Mouse (Mus musculus) kidney, adult 2 months (tissue): ENCODE measurements at regions not wholly inside any gene's neighbourhood (a gene's known extent, or its start where the extent isn't known, plus 50 kb on each side); places are given as distances from the start of the nearest gene placed in this dataset.
A peak's percentile ranks its signal among the peaks of the same experiment; 100 is the strongest.

Experiments
- DNase-seq: peaks from one replicate; pipeline ENCODE4 v3.0.0; 2021
- H3K27ac ChIP-seq: fragments of 200-500 bp; 2 replicates; pipeline ENCODE4 v1.5.1; 2012; ENCODE audit warnings: low read depth, low read length, control low read depth, inconsistent platforms; ENCODE audit not compliant: insufficient read depth
- H3K27me3 ChIP-seq: fragments of 200-500 bp; replicated peaks from 2 replicates; pipeline ENCODE4 v1.6.1; 2012; ENCODE audit warnings: mild to moderate bottlenecking, moderate library complexity, low read length, inconsistent platforms; ENCODE audit not compliant: control insufficient read depth, insufficient read depth
- H3K36me3 ChIP-seq: fragments of 200-500 bp; 2 replicates; pipeline ENCODE4 v1.6.1; 2012; ENCODE audit warnings: mild to moderate bottlenecking, moderate library complexity, low read length, inconsistent platforms; ENCODE audit not compliant: control insufficient read depth, insufficient read depth
- H3K4me1 ChIP-seq: fragments of 200-500 bp; 2 replicates; pipeline ENCODE4 v1.6.1; 2011; ENCODE audit warnings: low read length; ENCODE audit not compliant: control insufficient read depth, insufficient read depth
- H3K4me3 ChIP-seq: fragments of 200-500 bp; 2 replicates; pipeline ENCODE4 v1.5.1; 2011; ENCODE audit warnings: mild to moderate bottlenecking, low read depth, low read length, control low read depth; ENCODE audit not compliant: insufficient read depth
- CTCF ChIP-seq: fragments of 200-500 bp; conservative IDR thresholded peaks from 2 replicates; pipeline ENCODE4 v1.5.1; 2011; ENCODE audit warnings: low read depth, mild to moderate bottlenecking, control low read depth, low read length, moderate library complexity, mixed read lengths; ENCODE audit not compliant: insufficient read depth, insufficient read length
- POLR2A ChIP-seq: fragments of 200-500 bp; IDR thresholded peaks from one replicate; pipeline ENCODE4 v1.6.1; 2011; ENCODE audit warnings: low read depth, low read length, control low read depth
- WGBS: fragments of 180-500 bp; shearing (Covaris S2); methylation state at CpG from one replicate; pipeline ENCODE4 v1.1.7; 2018; 5-methylcytosine and 5-hydroxymethylcytosine counted together

- TF ChIP-seq CTCF = no peak
- TF ChIP-seq POLR2A = no peak
- H3K4me3 ChIP-seq = no peak overlapping the region
- no peak for DNase-seq
- peaks cover 15% of the 10 kb centered on the region; the same call in 1 of the 2 replicates for H3K4me1 ChIP-seq
- 64% methylated on average over 2 of the region's 2 CpGs for WGBS
- no peaks in the 10 kb centered on the region for H3K27me3 ChIP-seq
- no peak overlapping the region for H3K27ac ChIP-seq
- H3K36me3 ChIP-seq = no peaks in the 10 kb centered on the region
These were observed 99.6 kb upstream of the Map4k3 start for GRCm38 (mm10) chr17:80827896-80828295.

GRCm38 (mm10) chr17:80827361-80827760 is 99.1 kb upstream of the Map4k3 start:
- 92% methylated on average over 17 of the region's 17 CpGs for WGBS
- Histone ChIP-seq H3K27me3 (no peaks in the 10 kb centered on the region), H3K4me1 (peaks cover 15% of the 10 kb centered on the region; the same call in 1 of the 2 replicates), H3K36me3 (no peaks in the 10 kb centered on the region), H3K4me3 (no peak overlapping the region), H3K27ac (no peak overlapping the region)
- TF ChIP-seq POLR2A (no peak), CTCF (no peak)
- DNase-seq = no peak

GRCm38 (mm10) chr17:80825971-80826730 is 97.9 kb upstream of the Map4k3 start:
- peak; percentile 47 for DNase-seq
- Histone ChIP-seq H3K27ac (peak overlapping the region; percentile 89), H3K4me3 (peak overlapping the region; percentile 6; the same call in 1 of the 2 replicates), H3K36me3 (no peaks in the 10 kb centered on the region), H3K27me3 (no peaks in the 10 kb centered on the region), H3K4me1 (peaks cover 15% of the 10 kb centered on the region; the same call in 1 of the 2 replicates)
- TF ChIP-seq CTCF = no peak
- no peak for TF ChIP-seq POLR2A
- 29% methylated on average over 12 of the region's 12 CpGs for WGBS

GRCm38 (mm10) chr17:80825518-80825901 is 97.2 kb upstream of the Map4k3 start:
- no peak overlapping the region for H3K4me3 ChIP-seq
- TF ChIP-seq CTCF (no peak), POLR2A (no peak)
- whole genome bisulfite sequencing = 10% methylated on average over 10 of the region's 10 CpGs
- H3K27me3 ChIP-seq = no peaks in the 10 kb centered on the region
- peak overlapping the region; percentile 89 for H3K27ac ChIP-seq
- peaks cover 15% of the 10 kb centered on the region; the same call in 1 of the 2 replicates for H3K4me1 ChIP-seq
- H3K36me3 ChIP-seq = no peaks in the 10 kb centered on the region
- peak; percentile 74 for DNase-seq

- H3K36me3 ChIP-seq = no peaks in the 10 kb centered on the region
- H3K27ac ChIP-seq = peak overlapping the region; percentile 89
- no peaks in the 10 kb centered on the region for H3K27me3 ChIP-seq
- peaks cover 15% of the 10 kb centered on the region; the same call in 1 of the 2 replicates for H3K4me1 ChIP-seq
- TF ChIP-seq POLR2A (no peak), CTCF (no peak)
- WGBS = 53% methylated on average over 13 of the region's 13 CpGs
- no peak for DNase-seq
- no peak overlapping the region for H3K4me3 ChIP-seq
These were observed 96.7 kb upstream of the Map4k3 start for GRCm38 (mm10) chr17:80824826-80825517.

GRCm38 (mm10) chr17:80824261-80824660 is 96.0 kb upstream of the Map4k3 start:
- no peaks in the 10 kb centered on the region for H3K36me3 ChIP-seq
- 84% methylated on average over 2 of the region's 2 CpGs for WGBS
- H3K4me3 ChIP-seq = no peak overlapping the region
- H3K27me3 ChIP-seq = no peaks in the 10 kb centered on the region
- no peak for DNase-seq
- no peak overlapping the region for H3K27ac ChIP-seq
- peaks cover 15% of the 10 kb centered on the region; the same call in 1 of the 2 replicates for H3K4me1 ChIP-seq
- TF ChIP-seq POLR2A (no peak), CTCF (no peak)

- Histone ChIP-seq H3K4me1 (peaks cover 5% of the 10 kb centered on the region), H3K36me3 (no peaks in the 10 kb centered on the region), H3K27me3 (no peaks in the 10 kb centered on the region), H3K4me3 (no peak overlapping the region), H3K27ac (no peak overlapping the region)
- 69% methylated on average over 8 of the region's 8 CpGs for WGBS
- TF ChIP-seq CTCF = no peak
- TF ChIP-seq POLR2A = no peak
- no peak for DNase-seq
These were observed 92.6 kb upstream of the Map4k3 start for GRCm38 (mm10) chr17:80820888-80821287.
